Mouse (Mus musculus): ENCODE data around the gene Crot. TPM values are rescaled to one million over a fixed set of nuclear protein-coding genes. Genes with fewer than 3 reads are reported as not detected.
"Not testable (repeated sequence)": the region's sequence is repeated elsewhere in the genome, so short reads cannot be mapped to it uniquely, and the experiment has no call there.

Crot gene
- polyA plus RNA-seq, 2 experiments from 2014 or later: 69.6 to 70.4 TPM

GRCm38 (mm10) chr5:8995966-8996685, 998 bp downstream of the Crot start:
- ATAC-seq: no peak

GRCm38 (mm10) chr5:8991626-8992025, 5.5 kb downstream of the Crot start:
- no peak for ATAC-seq

- ATAC-seq: no peak
These were observed 6.6 kb downstream of the Crot start for GRCm38 (mm10) chr5:8990526-8990925.

GRCm38 (mm10) chr5:8987925-8988324, 9.2 kb downstream of the Crot start:
- no peak for ATAC-seq

GRCm38 (mm10) chr5:8985470-8985869, 11.7 kb downstream of the Crot start:
- ATAC-seq: no peak

GRCm38 (mm10) chr5:8974721-8975120, 22.4 kb downstream of the Crot start:
- no peak for ATAC-seq

GRCm38 (mm10) chr5:8972355-8972754, 24.8 kb downstream of the Crot start:
- no peak for ATAC-seq

GRCm38 (mm10) chr5:8970694-8971093, 26.4 kb downstream of the Crot start:
- no peak for ATAC-seq

- no peak for ATAC-seq
These were observed 32.6 kb downstream of the Crot start for GRCm38 (mm10) chr5:8964487-8964886.

GRCm38 (mm10) chr5:8960534-8960933, 36.6 kb downstream of the Crot start:
- ATAC-seq: no peak

- no peak for ATAC-seq
These were observed 41.6 kb downstream of the Crot start for GRCm38 (mm10) chr5:8955544-8955943.

GRCm38 (mm10) chr5:8953660-8954059, 43.5 kb downstream of the Crot start:
- ATAC-seq: no peak

- no peak for ATAC-seq
These were observed 49.6 kb downstream of the Crot start for GRCm38 (mm10) chr5:8947423-8948110.

GRCm38 (mm10) chr5:8943836-8944235, 53.3 kb downstream of the Crot start:
- ATAC-seq: peak; percentile 94

- ATAC-seq: not testable (repeated sequence)
These were observed 55.9 kb downstream of the Crot start for GRCm38 (mm10) chr5:8941266-8941665.

GRCm38 (mm10) chr5:8937965-8938364, 59.2 kb downstream of the Crot start:
- ATAC-seq: no peak

- no peak for ATAC-seq
These were observed 68.7 kb downstream of the Crot start for GRCm38 (mm10) chr5:8928440-8928839.

GRCm38 (mm10) chr5:8917069-8917468, 80.1 kb downstream of the Crot start:
- ATAC-seq: no peak

- ATAC-seq: no peak
These were observed 80.7 kb downstream of the Crot start for GRCm38 (mm10) chr5:8916400-8916799.

Other genes with a start within 250 kb of the Crot start
- 10 to 100 TPM in 1 of 2 experiments, 1 to 10 TPM in 1; 10.0 to 12.1 TPM for gene Abcb1b, start 199.2 kb downstream of the Crot start, polyA plus RNA-seq (2017; shearing (Covaris generic))
- under 1 TPM; 0.62 to 0.70 TPM for gene Abcb4, start 103.6 kb downstream of the Crot start, polyA plus RNA-seq (2017; shearing (Covaris generic))
- 10 to 100 TPM; 40.6 to 63.2 TPM for gene Tmem243, start 103.3 kb upstream of the Crot start, polyA plus RNA-seq (2017; shearing (Covaris generic))
- gene Dmtf1, start 164.5 kb upstream of the Crot start, polyA plus RNA-seq (2017; shearing (Covaris generic)): 100 to 1,000 TPM in 1 of 2 experiments, 10 to 100 TPM in 1; 95.6 to 104 TPM